Mouse (Mus musculus) kidney, embryonic 14.5 days (tissue): Measurements from ENCODE around the gene Vasn. TPM values are rescaled to one million over a fixed set of nuclear protein-coding genes. Genes with fewer than 3 reads are reported as not detected.

Experiments used
- ATAC-seq: fragments of 200-750 bp; cut with Nextera tagmentation; 2 replicates; pipeline ENCODE4 v1.8.0; 2017; ENCODE audit warnings: moderate number of reproducible peaks, mild to moderate bottlenecking, moderate TSS enrichment, moderate library complexity; ENCODE audit not compliant: low FRiP score, low TSS enrichment
- H3K27ac ChIP-seq: fragments of 300-500 bp; sonication (generic); 2 replicates; pipeline ENCODE4 v1.5.1; 2014; ENCODE audit warnings: low read depth, mild to moderate bottlenecking, low read length, moderate library complexity, mixed read lengths
- H3K27me3 ChIP-seq: fragments of 300-500 bp; sonication (generic); 2 replicates; pipeline ENCODE4 v1.6.1; 2014; ENCODE audit warnings: mild to moderate bottlenecking, low read length; ENCODE audit not compliant: control insufficient read depth, insufficient read depth
- H3K36me3 ChIP-seq: fragments of 300-500 bp; sonication (generic); 2 replicates; pipeline ENCODE4 v1.6.1; 2014; ENCODE audit warnings: low read length, mixed read lengths; ENCODE audit not compliant: control insufficient read depth, insufficient read depth
- H3K4me1 ChIP-seq: fragments of 300-500 bp; sonication (generic); 2 replicates; pipeline ENCODE4 v1.6.1; 2014; ENCODE audit warnings: low read length, mixed read lengths; ENCODE audit not compliant: control insufficient read depth, insufficient read depth
- H3K4me2 ChIP-seq: fragments of 300-500 bp; sonication (generic); replicated peaks from 2 replicates; pipeline ENCODE4 v1.6.1; 2014; ENCODE audit warnings: low read depth, mild to moderate bottlenecking, low read length
- H3K4me3 ChIP-seq: fragments of 300-500 bp; sonication (generic); 2 replicates; pipeline ENCODE4 v1.5.1; 2014; ENCODE audit warnings: mild to moderate bottlenecking, low read length
- H3K9ac ChIP-seq: fragments of 300-500 bp; sonication (generic); 2 replicates; pipeline ENCODE4 v1.6.1; 2014; ENCODE audit warnings: low read depth, mild to moderate bottlenecking, low read length, moderate library complexity
- H3K9me3 ChIP-seq: fragments of 300-500 bp; sonication (generic); 2 replicates; pipeline ENCODE4 v1.6.1; 2016; ENCODE audit warnings: low read length; ENCODE audit not compliant: control insufficient read depth
- WGBS: fragments of 180-500 bp; shearing (Covaris S2); extraction: QIAGEN DNeasy Blood & Tissue Kit; methylation state at CpG from one replicate; pipeline ENCODE4 v1.1.7; 2014; 5-methylcytosine and 5-hydroxymethylcytosine counted together
- polyA plus RNA-seq: library from polyadenylated mRNA; unstranded; fragments of >200 nt; fragmentation: Nextera tagmentation; extraction: Ambion mirVana; gene quantifications from 2 replicates; pipeline ENCODE4 v1.2.1, GENCODE M21; 2014

Vasn gene
- polyA plus RNA-seq, 1 experiment from 2014 or later: 16.1 TPM

DNA sequence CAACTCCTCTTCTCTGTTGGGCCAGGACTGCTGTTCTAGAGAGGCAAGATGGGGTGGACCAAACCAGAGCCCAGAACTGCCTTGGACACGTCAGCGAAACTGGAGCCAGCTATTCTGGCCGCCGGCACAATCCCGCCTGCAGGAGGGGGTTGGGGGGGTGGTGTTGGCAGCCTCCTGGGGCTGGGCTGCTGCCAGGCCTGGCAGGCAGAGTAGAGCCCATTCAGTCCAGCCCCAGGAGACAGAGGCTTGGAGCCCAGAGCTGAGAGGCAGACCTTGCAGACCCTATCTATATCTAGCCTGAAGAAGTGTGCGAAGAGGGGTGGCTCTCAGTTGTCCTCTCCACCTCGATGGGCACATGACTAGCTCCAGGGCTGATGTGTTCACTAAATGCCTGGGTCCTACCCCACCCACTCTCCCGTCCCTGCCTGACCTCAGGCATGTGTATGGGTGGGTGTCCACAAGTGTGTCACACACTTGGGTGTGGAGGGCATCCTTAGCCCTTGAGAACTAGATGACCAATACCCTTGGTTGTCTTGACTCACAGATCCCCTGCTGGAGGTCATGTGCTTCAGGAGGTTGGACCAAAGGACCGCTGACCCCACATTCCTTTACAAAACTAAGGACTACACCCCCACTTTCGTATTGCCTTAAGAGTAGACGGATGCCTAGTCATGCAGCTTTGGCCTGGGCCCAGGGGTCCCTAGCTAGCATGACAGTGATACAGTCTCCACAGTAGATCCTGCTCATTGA, 4.1 kb downstream of the Vasn start:
- WGBS: 75% methylated on average over 11 of the region's 11 CpGs
- 0 out of 2 replicates have a peak overlapping the region, but pooled peaks have one; percentile 28 for H3K9ac ChIP-seq
- no peak overlapping the region for H3K4me2 ChIP-seq
- peak overlapping the region; percentile 47; the same call in 1 of the 2 replicates for H3K27ac ChIP-seq
- peaks cover 61% of the 10 kb centered on the region for H3K4me1 ChIP-seq
- ATAC-seq: no peak
- H3K9me3 ChIP-seq: no peaks in the 10 kb centered on the region
- no peak overlapping the region for H3K4me3 ChIP-seq
- no peaks in the 10 kb centered on the region for H3K27me3 ChIP-seq
- H3K36me3 ChIP-seq: peaks cover 24% of the 10 kb centered on the region

DNA sequence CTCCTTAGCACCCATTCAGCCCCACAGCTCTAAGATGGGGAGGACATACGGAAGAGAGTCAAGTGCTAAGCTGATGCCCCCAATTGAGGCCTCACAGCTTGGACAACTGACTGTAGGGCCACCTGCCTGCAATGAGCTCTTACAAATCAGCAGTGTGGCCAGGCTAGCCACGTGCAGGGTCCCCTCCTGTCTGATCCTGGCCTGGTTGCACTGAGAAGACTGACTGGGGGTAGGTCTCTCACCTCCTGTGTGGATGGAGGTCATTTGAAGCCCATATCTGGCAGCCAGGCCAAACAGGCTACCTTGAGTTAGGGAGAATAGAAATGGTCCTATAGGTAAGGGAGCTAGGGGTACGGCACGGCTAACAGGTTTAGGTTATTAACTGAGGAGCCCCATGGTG, 6.1 kb downstream of the Vasn start:
- Histone ChIP-seq H3K9me3 (no peaks in the 10 kb centered on the region), H3K27me3 (no peaks in the 10 kb centered on the region), H3K4me3 (no peak overlapping the region), H3K4me2 (no peak overlapping the region), H3K9ac (no peak overlapping the region), H3K27ac (no peak overlapping the region), H3K4me1 (peaks cover 61% of the 10 kb centered on the region), H3K36me3 (peaks cover 44% of the 10 kb centered on the region)
- ATAC-seq: no peak
- WGBS: 87% methylated on average over 4 of the region's 4 CpGs

DNA sequence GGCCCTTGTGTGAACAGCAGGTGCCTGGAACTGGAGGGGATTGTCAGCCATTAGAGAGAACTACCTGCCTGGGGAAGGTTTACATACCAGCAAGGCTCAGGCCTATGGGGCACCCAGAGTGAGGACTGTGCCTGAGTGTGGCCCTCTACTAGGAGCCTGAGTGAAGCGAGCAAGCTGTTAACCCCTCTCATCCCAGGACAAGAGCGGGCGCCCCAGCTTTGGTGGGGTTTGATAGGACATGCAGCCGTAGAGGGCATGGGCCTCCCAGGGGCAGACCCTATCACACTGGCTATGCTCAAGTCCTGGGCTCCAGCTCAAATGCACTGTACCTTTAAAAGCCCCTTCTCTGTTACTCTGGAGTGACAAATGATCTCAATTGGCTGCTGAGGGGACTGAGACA, 7.1 kb downstream of the Vasn start:
- 59% methylated on average over 4 of the region's 4 CpGs for WGBS
- Histone ChIP-seq H3K9ac (peak overlapping the region; percentile 25; the same call in 1 of the 2 replicates), H3K27me3 (no peaks in the 10 kb centered on the region), H3K36me3 (peaks cover 54% of the 10 kb centered on the region), H3K4me1 (peaks cover 57% of the 10 kb centered on the region), H3K4me3 (no peak overlapping the region), H3K4me2 (no peak overlapping the region), H3K27ac (peak overlapping the region; percentile 3; the same call in 1 of the 2 replicates), H3K9me3 (no peaks in the 10 kb centered on the region)
- ATAC-seq: peak; percentile 18; the same call in 1 of the 2 replicates

DNA sequence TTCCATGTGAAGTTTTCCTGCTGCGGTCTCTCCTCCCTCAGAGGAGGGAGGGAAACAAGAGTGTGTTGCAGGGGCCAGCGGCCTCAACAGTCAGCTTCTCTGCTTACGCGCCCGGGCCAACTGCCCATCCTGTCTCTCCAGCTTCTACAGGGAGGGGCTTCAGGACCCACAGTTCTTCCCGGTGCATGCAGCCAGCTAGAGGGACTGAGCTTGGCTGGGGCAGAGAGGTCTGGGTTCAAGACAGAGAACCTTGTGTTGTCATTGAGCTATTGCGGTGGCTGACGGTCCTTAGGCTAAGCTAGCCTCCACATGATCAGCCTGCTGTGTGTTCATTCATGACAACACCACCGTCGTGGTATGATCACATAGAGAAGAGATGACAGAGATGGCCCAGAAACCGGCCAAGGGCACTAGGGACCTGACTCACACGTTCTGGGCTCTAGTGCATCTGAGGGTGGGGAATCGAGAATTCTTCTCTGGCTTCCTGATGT, 8.0 kb downstream of the Vasn start:
- Histone ChIP-seq H3K4me3 (no peak overlapping the region), H3K27ac (peak overlapping the region; percentile 3; the same call in 1 of the 2 replicates), H3K9me3 (no peaks in the 10 kb centered on the region), H3K4me1 (peaks cover 50% of the 10 kb centered on the region), H3K27me3 (no peaks in the 10 kb centered on the region), H3K36me3 (peaks cover 62% of the 10 kb centered on the region), H3K9ac (peak overlapping the region; percentile 28; the same call in 1 of the 2 replicates), H3K4me2 (no peak overlapping the region; the same call in 1 of the 2 replicates)
- WGBS: 53% methylated on average over 13 of the region's 13 CpGs
- no peak for ATAC-seq

DNA sequence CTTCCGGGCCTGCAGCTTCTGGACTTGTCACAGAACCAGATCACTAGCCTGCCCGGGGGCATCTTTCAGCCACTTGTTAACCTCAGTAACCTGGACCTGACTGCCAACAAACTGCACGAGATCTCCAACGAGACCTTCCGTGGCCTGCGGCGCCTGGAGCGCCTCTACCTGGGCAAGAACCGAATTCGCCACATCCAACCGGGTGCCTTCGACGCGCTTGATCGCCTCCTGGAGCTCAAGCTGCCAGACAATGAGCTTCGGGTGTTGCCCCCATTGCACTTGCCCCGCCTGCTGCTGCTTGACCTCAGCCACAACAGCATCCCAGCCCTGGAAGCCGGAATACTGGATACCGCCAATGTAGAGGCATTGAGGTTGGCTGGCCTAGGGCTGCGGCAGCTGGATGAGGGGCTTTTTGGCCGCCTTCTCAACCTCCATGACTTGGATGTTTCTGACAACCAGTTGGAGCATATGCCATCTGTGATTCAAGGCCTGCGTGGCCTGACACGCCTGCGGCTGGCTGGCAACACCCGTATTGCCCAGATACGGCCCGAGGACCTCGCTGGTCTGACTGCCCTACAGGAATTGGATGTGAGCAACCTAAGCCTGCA, 8.8 kb downstream of the Vasn start:
- H3K27me3 ChIP-seq: no peaks in the 10 kb centered on the region
- peaks cover 69% of the 10 kb centered on the region for H3K36me3 ChIP-seq
- no peak overlapping the region for H3K4me3 ChIP-seq
- WGBS: 80% methylated on average over 28 of the region's 28 CpGs
- peaks cover 42% of the 10 kb centered on the region for H3K4me1 ChIP-seq
- no peak overlapping the region for H3K4me2 ChIP-seq
- H3K27ac ChIP-seq: no peak overlapping the region
- no peak for ATAC-seq
- no peak overlapping the region for H3K9ac ChIP-seq
- H3K9me3 ChIP-seq: no peaks in the 10 kb centered on the region

DNA sequence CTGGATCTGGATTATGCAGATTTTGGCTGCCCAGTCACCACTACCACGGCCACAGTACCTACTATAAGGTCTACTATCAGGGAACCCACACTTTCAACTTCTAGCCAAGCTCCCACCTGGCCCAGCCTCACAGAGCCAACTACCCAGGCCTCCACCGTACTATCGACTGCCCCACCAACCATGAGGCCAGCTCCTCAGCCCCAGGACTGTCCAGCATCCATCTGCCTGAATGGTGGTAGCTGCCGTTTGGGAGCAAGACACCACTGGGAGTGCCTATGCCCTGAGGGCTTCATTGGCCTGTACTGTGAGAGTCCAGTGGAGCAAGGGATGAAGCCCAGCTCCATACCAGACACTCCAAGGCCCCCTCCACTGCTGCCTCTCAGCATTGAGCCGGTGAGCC, 9.5 kb downstream of the Vasn start:
- 87% methylated on average over 5 of the region's 5 CpGs for whole genome bisulfite sequencing
- H3K36me3 ChIP-seq: peaks cover 68% of the 10 kb centered on the region
- no peak overlapping the region for H3K27ac ChIP-seq
- H3K4me2 ChIP-seq: no peak overlapping the region
- H3K9me3 ChIP-seq: no peaks in the 10 kb centered on the region
- H3K4me3 ChIP-seq: no peak overlapping the region
- H3K4me1 ChIP-seq: peaks cover 35% of the 10 kb centered on the region
- H3K27me3 ChIP-seq: no peaks in the 10 kb centered on the region
- H3K9ac ChIP-seq: no peak overlapping the region
- ATAC-seq: no peak

DNA sequence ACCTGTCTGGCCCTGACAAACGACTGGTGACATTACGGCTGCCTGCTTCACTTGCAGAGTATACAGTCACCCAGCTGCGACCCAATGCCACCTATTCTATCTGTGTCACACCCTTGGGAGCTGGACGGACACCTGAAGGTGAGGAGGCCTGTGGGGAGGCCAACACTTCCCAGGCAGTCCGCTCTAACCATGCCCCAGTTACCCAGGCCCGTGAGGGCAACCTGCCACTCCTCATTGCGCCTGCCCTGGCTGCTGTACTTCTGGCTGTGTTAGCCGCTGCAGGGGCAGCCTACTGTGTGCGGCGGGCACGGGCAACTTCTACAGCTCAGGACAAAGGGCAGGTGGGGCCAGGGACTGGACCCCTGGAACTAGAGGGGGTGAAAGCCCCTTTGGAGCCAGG, 10.0 kb downstream of the Vasn start:
- no peak for ATAC-seq
- H3K4me3 ChIP-seq: no peak overlapping the region
- H3K9me3 ChIP-seq: no peaks in the 10 kb centered on the region
- no peak overlapping the region for H3K27ac ChIP-seq
- 85% methylated on average over 11 of the region's 11 CpGs for WGBS
- no peaks in the 10 kb centered on the region for H3K27me3 ChIP-seq
- H3K36me3 ChIP-seq: peaks cover 68% of the 10 kb centered on the region
- H3K4me1 ChIP-seq: peaks cover 30% of the 10 kb centered on the region
- no peak overlapping the region for H3K4me2 ChIP-seq
- H3K9ac ChIP-seq: no peak overlapping the region

DNA sequence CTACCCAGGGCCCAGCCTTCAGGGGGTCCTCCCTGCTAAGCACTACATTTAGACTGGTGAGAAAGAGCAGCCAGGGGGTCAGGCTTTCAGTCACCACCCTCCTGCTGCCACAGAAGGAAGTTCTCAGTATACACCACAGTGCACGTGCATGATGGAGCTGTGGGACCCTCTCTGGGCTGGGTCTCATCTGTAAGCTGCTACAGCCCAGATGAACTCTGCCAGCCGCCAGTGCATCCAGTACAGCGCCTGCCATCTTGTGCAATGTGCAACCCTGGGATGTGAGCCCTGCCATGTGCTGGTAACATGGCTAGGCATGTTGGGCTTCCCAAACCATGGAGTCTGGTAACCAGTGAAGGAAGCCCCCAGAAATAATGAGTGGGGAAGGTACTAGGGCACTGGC, 10.4 kb downstream of the Vasn start:
- Histone ChIP-seq H3K4me1 (peaks cover 35% of the 10 kb centered on the region), H3K9me3 (no peaks in the 10 kb centered on the region), H3K27ac (no peak overlapping the region), H3K36me3 (peaks cover 72% of the 10 kb centered on the region), H3K4me2 (no peak overlapping the region), H3K9ac (no peak overlapping the region), H3K27me3 (no peaks in the 10 kb centered on the region), H3K4me3 (no peak overlapping the region)
- WGBS: 84% methylated on average over 3 of the region's 3 CpGs
- no peak for ATAC-seq

DNA sequence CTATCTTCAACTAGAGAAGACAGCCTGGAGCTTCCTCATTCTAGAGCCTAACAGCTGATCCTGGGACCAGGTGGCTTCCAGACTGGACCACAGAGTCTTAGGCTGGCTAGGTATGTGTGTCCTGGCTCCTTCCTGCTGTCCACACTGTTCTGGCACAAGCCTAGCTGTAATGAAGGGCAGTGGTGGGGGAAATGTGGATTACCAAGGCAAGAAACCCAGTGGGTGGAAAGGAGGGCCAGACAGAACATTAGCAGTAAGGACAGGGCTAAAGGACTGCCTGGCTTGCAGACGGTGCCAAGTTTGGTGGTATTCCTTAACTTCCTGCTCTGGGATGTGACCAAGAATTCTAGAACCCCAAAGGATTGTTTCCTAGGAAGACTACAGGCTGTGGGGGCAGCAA, 11.3 kb downstream of the Vasn start:
- H3K4me1 ChIP-seq: peaks cover 44% of the 10 kb centered on the region
- H3K27me3 ChIP-seq: no peaks in the 10 kb centered on the region
- H3K9me3 ChIP-seq: no peaks in the 10 kb centered on the region
- peak overlapping the region; percentile 24; the same call in 1 of the 2 replicates for H3K27ac ChIP-seq
- no peak for ATAC-seq
- no peak overlapping the region for H3K4me3 ChIP-seq
- peaks cover 72% of the 10 kb centered on the region for H3K36me3 ChIP-seq
- no peak overlapping the region for H3K4me2 ChIP-seq
- H3K9ac ChIP-seq: 0 out of 2 replicates have a peak overlapping the region, but pooled peaks have one; percentile 12
- 93% methylated on average over 1 of the region's 1 CpGs for WGBS
